In the genomic region with DNA sequence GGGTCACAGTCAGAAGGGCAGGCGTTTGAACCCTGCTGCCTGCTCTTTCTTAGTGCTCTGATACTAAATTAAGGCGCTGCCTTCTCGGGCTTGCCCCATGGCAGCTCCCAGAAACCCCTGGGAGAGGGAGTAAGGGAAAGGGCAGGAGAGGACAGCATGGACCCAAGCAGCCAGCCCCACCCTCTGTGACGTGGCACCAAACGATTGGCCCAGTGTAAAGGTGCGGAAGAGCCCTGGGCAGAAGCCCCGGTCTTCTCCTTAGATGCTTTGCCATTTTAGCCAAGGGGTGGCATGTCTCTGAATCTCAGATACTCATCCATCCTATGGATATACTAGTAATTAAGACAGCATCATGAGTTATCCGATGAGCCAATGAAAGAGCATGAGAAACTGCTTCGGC, we compare ENCODE assay signal across 9 mouse cellular contexts. TPM values are rescaled to one million over a fixed set of nuclear protein-coding genes. Genes with fewer than 3 reads are reported as not detected.
DNase-seq lines count a peak whose midpoint lies in the region; ATAC-seq lines count a peak whose summit lies in the region.
"Had no signal": no experiment of that assay in that cellular context is flagged by ENCODE, and none has a peak within 500 bp of the region (broad histone marks: within the 10 kb centered on the region; RNA-seq: fewer than 3 reads in every experiment).

No protein-coding gene starts in this region.

- no peak overlapping the region for H3K9ac ChIP-seq in midbrain, embryonic 15.5 days
- H3K9ac ChIP-seq in intestine, embryonic 16.5 days (ENCODE audit: low read depth, low read length): no peak overlapping the region
- no peak overlapping the region for H3K9ac ChIP-seq in stomach, embryonic 14.5 days (replicated peaks; ENCODE audit: low read depth, low read length)

- ATAC-seq in midbrain, embryonic 15.5 days (replicated peaks): no peak
- ATAC-seq in intestine, embryonic 16.5 days: peak; percentile 62; the same call in 1 of the 2 replicates
- peak; percentile 59; the same call in 1 of the 2 replicates for ATAC-seq in stomach, embryonic 14.5 days (ENCODE audit: insufficient number of reproducible peaks, insufficient read depth, low FRiP score, low read depth)

- H3K9me3 ChIP-seq in midbrain, embryonic 10.5 days (replicated peaks): no peaks in the 10 kb centered on the region
- no peaks in the 10 kb centered on the region for H3K9me3 ChIP-seq in midbrain, embryonic 15.5 days
- no peaks in the 10 kb centered on the region for H3K9me3 ChIP-seq in intestine, embryonic 16.5 days (ENCODE audit: control insufficient read depth, low read length)
- no peaks in the 10 kb centered on the region for H3K9me3 ChIP-seq in stomach, embryonic 14.5 days (ENCODE audit: control insufficient read depth, low read depth, low read length)

- peak; percentile 41 to 46 for DNase-seq in cerebellum, postnatal 10 days
- DNase-seq in cerebellum, postnatal 25 days: no peak
- DNase-seq in midbrain, embryonic 10.5 days (ENCODE audit: low spot score): peak; percentile 46
- DNase-seq in layer of hippocampus, adult 8-10 months (ENCODE audit: low spot score in 2 of 2): no peak
- DNase-seq in urinary bladder, adult 18-20 months (ENCODE audit: low spot score in 2 of 2): no peak

- WGBS in midbrain, embryonic 10.5 days: 41% methylated on average over 9 of the region's 9 CpGs
- 44% methylated on average over 9 of the region's 9 CpGs for WGBS in midbrain, embryonic 15.5 days
- WGBS in intestine, embryonic 16.5 days: 27% methylated on average over 9 of the region's 9 CpGs
- 21% methylated on average over 9 of the region's 9 CpGs for WGBS in stomach, embryonic 14.5 days

- H3K4me1 ChIP-seq in midbrain, embryonic 10.5 days: peaks cover 61% of the 10 kb centered on the region
- H3K4me1 ChIP-seq in midbrain, embryonic 15.5 days: peaks cover 22% of the 10 kb centered on the region
- peaks cover 10% of the 10 kb centered on the region for H3K4me1 ChIP-seq in intestine, embryonic 16.5 days (ENCODE audit: control insufficient read depth, insufficient read depth, low read length)
- no peaks in the 10 kb centered on the region for H3K4me1 ChIP-seq in stomach, embryonic 14.5 days (ENCODE audit: control insufficient read depth, insufficient read depth, low read length)

- H3K4me3 ChIP-seq in midbrain, embryonic 10.5 days: 0 out of 2 replicates have a peak overlapping the region, but pooled peaks have one; percentile 20
- no peak overlapping the region for H3K4me3 ChIP-seq in midbrain, embryonic 15.5 days
- no peak overlapping the region for H3K4me3 ChIP-seq in intestine, embryonic 16.5 days (ENCODE audit: low read length)
- no peak overlapping the region for H3K4me3 ChIP-seq in stomach, embryonic 14.5 days (ENCODE audit: low read depth, low read length)

- no peaks in the 10 kb centered on the region for H3K27me3 ChIP-seq in midbrain, embryonic 10.5 days (ENCODE audit: low read depth, poor library complexity, severe bottlenecking)
- H3K27me3 ChIP-seq in midbrain, embryonic 15.5 days (replicated peaks): no peaks in the 10 kb centered on the region
- no peaks in the 10 kb centered on the region for H3K27me3 ChIP-seq in intestine, embryonic 16.5 days (replicated peaks; ENCODE audit: control insufficient read depth, insufficient read depth, low read length)
- no peaks in the 10 kb centered on the region for H3K27me3 ChIP-seq in stomach, embryonic 14.5 days (ENCODE audit: control insufficient read depth, insufficient read depth, low read length)

- H3K4me2 ChIP-seq in midbrain, embryonic 15.5 days: no peak overlapping the region
- 0 out of 2 replicates have a peak overlapping the region, but pooled peaks have one; percentile 14 for H3K4me2 ChIP-seq in intestine, embryonic 16.5 days (ENCODE audit: low read depth, low read length)
- no peak overlapping the region for H3K4me2 ChIP-seq in stomach, embryonic 14.5 days (replicated peaks; ENCODE audit: low read depth, low read length)

- H3K36me3 ChIP-seq in midbrain, embryonic 10.5 days: no peaks in the 10 kb centered on the region
- H3K36me3 ChIP-seq in midbrain, embryonic 15.5 days (replicated peaks): no peaks in the 10 kb centered on the region
- H3K36me3 ChIP-seq in intestine, embryonic 16.5 days (ENCODE audit: control insufficient read depth, insufficient read depth, low read length): no peaks in the 10 kb centered on the region
- H3K36me3 ChIP-seq in stomach, embryonic 14.5 days (ENCODE audit: control insufficient read depth, insufficient read depth, low read length): no peaks in the 10 kb centered on the region

- H3K27ac ChIP-seq in midbrain, embryonic 10.5 days (replicated peaks): peak overlapping the region; percentile 82
- H3K27ac ChIP-seq in midbrain, embryonic 15.5 days: no peak overlapping the region
- H3K27ac ChIP-seq in intestine, embryonic 16.5 days (ENCODE audit: low read length): no peak overlapping the region
- no peak overlapping the region for H3K27ac ChIP-seq in stomach, embryonic 14.5 days (ENCODE audit: low read length)

RNA-seq across cellular contexts. Expression of a gene that starts 21.3 kb away (rescaled TPM):
- 190 and 232 TPM in 2 replicates for polyA plus RNA-seq in midbrain, embryonic 10.5 days (2016; fragmentation: Nextera tagmentation; extraction: Ambion mirVana)
- polyA plus RNA-seq in midbrain, embryonic 15.5 days (2015; fragmentation: Nextera tagmentation; extraction: Ambion mirVana): 65.9 and 66.3 TPM in 2 replicates
- 3.0 and 4.5 TPM in 2 replicates for polyA plus RNA-seq in intestine, embryonic 16.5 days (2015; fragmentation: Nextera tagmentation; extraction: Ambion mirVana)
- polyA plus RNA-seq in stomach, embryonic 14.5 days (2014; fragmentation: Nextera tagmentation; extraction: Ambion mirVana): 15.7 and 17.2 TPM in 2 replicates
- 10 to 100 TPM; 57.2 to 62.6 (median 60.8) TPM for total RNA-seq in layer of hippocampus, adult 8-10 months (2022)

RNA-seq across cellular contexts. Expression of a gene that starts 58.0 kb away (rescaled TPM):
- 0.41 and 0.62 TPM in 2 replicates for polyA plus RNA-seq in midbrain, embryonic 10.5 days (2016; fragmentation: Nextera tagmentation; extraction: Ambion mirVana)
- polyA plus RNA-seq in midbrain, embryonic 15.5 days (2015; fragmentation: Nextera tagmentation; extraction: Ambion mirVana): not detected in 2 replicates
- 1.2 and 1.3 TPM in 2 replicates for polyA plus RNA-seq in intestine, embryonic 16.5 days (2015; fragmentation: Nextera tagmentation; extraction: Ambion mirVana)
- polyA plus RNA-seq in stomach, embryonic 14.5 days (2014; fragmentation: Nextera tagmentation; extraction: Ambion mirVana): 16.7 and 20.2 TPM in 2 replicates
- not detected for total RNA-seq in layer of hippocampus, adult 8-10 months (2022)
- total RNA-seq: layer of hippocampus, postnatal 10 days had no signal

RNA-seq across cellular contexts. Expression of a gene that starts 59.3 kb away (rescaled TPM):
- polyA plus RNA-seq in midbrain, embryonic 10.5 days (2016; fragmentation: Nextera tagmentation; extraction: Ambion mirVana): 861 and 874 TPM in 2 replicates
- polyA plus RNA-seq in midbrain, embryonic 15.5 days (2015; fragmentation: Nextera tagmentation; extraction: Ambion mirVana): 1,062 and 1,092 TPM in 2 replicates
- 1,462 and 1,500 TPM in 2 replicates for polyA plus RNA-seq in intestine, embryonic 16.5 days (2015; fragmentation: Nextera tagmentation; extraction: Ambion mirVana)
- 898 and 932 TPM in 2 replicates for polyA plus RNA-seq in stomach, embryonic 14.5 days (2014; fragmentation: Nextera tagmentation; extraction: Ambion mirVana)
- 100 to 1,000 TPM; 621 to 774 (median 709) TPM for total RNA-seq in layer of hippocampus, adult 8-10 months (2022)

Comparison
In these comparisons a context has a peak if more than half of its experiments do, and no peak if none do; other contexts are left out.
1. DNase-seq: peak in cerebellum, postnatal 10 days (2 of 2) and midbrain, embryonic 10.5 days (single experiment); none in cerebellum, postnatal 25 days (0 of 2), layer of hippocampus, adult 8-10 months (0 of 2) and urinary bladder, adult 18-20 months (0 of 2).